Mouse (Mus musculus) cerebellum, adult 2 months (tissue): ENCODE data around the gene Ctsw. TPM values are rescaled to one million over a fixed set of nuclear protein-coding genes. Genes with fewer than 3 reads are reported as not detected.

Source experiments
- DNase-seq, 2 experiments: peaks; one replicate each; pipeline ENCODE4 v3.0.0; 2021
- H3K27ac ChIP-seq: fragments of 200-500 bp; 2 replicates; pipeline ENCODE4 v1.5.1; 2012; ENCODE audit warnings: low read length, control low read depth, inconsistent platforms; ENCODE audit not compliant: insufficient read depth
- H3K27me3 ChIP-seq: fragments of 200-500 bp; 2 replicates; pipeline ENCODE4 v1.6.1; 2012; ENCODE audit warnings: inconsistent platforms, mild to moderate bottlenecking, low read length, moderate library complexity; ENCODE audit not compliant: control insufficient read depth, insufficient read depth
- H3K4me1 ChIP-seq: fragments of 200-500 bp; 2 replicates; pipeline ENCODE4 v1.6.1; 2011; ENCODE audit warnings: low read length; ENCODE audit not compliant: control insufficient read depth, insufficient read depth
- H3K4me3 ChIP-seq: fragments of 200-500 bp; replicated peaks from 2 replicates; pipeline ENCODE3; 2011; ENCODE audit warnings: mild to moderate bottlenecking, low read depth, low read length, control low read depth; ENCODE audit not compliant: insufficient read depth
- CTCF ChIP-seq: fragments of 200-500 bp; IDR thresholded peaks from 2 replicates; pipeline ENCODE4 v1.5.1; 2011; ENCODE audit warnings: low read depth, mild to moderate bottlenecking, control low read depth, low read length, moderate library complexity, borderline replicate concordance; ENCODE audit not compliant: insufficient read depth
- POLR2A ChIP-seq: fragments of 200-500 bp; IDR thresholded peaks from 2 replicates; pipeline ENCODE4 v1.6.1; 2011; ENCODE audit warnings: low read length, control low read depth, borderline replicate concordance; ENCODE audit not compliant: insufficient read depth
- WGBS: fragments of 180-500 bp; shearing (Covaris S2); methylation state at CpG from one replicate; pipeline ENCODE4 v1.1.7; 2018; 5-methylcytosine and 5-hydroxymethylcytosine counted together
- polyA plus RNA-seq: library from polyadenylated mRNA; depleted of rRNA; stranded (reverse); fragments of >200 nt; gene quantifications from 2 replicates; pipeline ENCODE4 v1.2.3, GENCODE M21; 2012

Gene Ctsw
- polyA plus RNA-seq, 1 experiment: 1.5 TPM

DNA sequence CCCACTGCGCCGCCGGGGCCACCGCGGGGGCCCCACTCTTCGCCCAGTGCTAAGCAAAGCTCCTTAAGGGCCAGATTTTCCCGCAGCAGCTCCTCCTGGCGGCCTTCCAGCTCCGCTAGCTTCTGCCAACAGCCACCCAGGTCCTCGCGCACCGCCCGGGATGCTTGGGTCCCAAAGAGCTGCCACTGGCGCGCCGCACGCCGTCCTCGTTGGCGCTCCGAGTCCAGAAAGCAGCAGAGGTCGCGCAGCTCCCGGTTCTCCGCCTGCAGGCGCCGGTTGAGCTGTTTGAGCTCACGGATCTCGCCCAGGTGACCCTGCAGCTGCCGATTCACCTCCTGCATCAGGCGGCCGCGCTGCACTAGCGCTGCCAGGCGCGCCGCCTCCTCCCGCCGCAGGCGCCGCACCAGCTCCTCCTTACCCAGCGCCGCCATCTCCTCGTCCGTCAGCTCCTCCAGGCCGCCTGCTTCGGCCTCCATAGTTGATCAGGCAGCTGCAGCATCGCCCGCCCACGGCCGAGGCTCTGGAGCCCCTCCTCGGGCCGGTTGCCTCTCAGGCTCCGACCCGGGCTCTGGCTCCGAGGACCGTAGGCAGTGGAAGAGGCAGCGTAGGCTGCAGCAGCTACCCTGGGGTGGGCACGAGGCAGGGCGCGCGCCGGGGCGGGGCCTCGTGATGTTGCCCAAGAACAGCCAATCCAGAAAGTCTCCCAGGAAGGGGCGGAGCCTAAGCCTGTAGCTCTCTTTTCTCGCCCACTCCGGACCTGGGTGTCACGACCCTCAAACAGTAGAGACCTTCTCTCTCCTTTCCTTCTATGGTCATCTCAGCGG, 11.2 kb downstream of the Ctsw start:
- H3K4me3 ChIP-seq: peak overlapping the region; percentile 77
- under 1% methylated on average over 69 of the region's 70 CpGs for WGBS
- TF ChIP-seq CTCF: no peak
- TF ChIP-seq POLR2A: peak; percentile 94
- no peaks in the 10 kb centered on the region for H3K27me3 ChIP-seq
- peak; percentile 97 to 98 for DNase-seq
- H3K4me1 ChIP-seq: peaks cover 10% of the 10 kb centered on the region
- peak overlapping the region; percentile 96 for H3K27ac ChIP-seq

DNA sequence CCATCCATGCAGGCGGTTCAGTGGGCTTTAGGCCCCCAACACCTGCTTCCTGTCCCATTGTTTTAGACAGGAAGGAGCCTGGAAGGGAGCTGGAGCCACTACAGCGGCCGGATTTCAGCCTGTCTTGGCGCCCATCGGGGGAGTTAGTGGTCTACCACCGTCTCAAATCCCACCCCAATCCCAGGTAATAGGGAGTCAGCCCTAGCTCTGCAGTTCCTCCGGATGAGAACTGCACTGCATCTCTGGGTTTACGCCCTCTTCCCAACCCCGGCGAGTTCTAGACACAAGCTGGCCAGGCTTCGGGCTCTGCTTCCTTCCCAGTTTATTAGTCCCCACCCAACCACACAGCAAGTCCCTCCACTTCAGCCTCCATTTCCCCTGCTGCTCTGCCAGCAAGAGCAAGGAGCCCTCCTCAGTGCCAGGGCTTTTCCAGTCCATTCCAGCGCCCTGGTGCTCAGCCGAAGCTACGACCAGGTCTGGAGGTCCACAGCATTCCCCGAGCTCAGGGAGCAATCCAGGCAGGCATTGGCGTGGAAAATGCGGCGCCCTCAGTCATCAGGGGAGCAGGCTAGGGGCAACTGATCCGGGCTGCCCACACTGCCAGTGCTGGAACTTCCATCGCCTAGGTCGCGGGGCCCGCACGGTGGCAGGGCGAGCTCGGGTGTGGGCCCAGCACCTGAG, 11.9 kb downstream of the Ctsw start:
- Histone ChIP-seq H3K4me1 (peaks cover 10% of the 10 kb centered on the region), H3K4me3 (peak overlapping the region; percentile 77), H3K27me3 (no peaks in the 10 kb centered on the region), H3K27ac (peak overlapping the region; percentile 96)
- no peak for DNase-seq
- under 1% methylated on average over 26 of the region's 26 CpGs for WGBS
- TF ChIP-seq POLR2A (no peak), CTCF (no peak)

DNA sequence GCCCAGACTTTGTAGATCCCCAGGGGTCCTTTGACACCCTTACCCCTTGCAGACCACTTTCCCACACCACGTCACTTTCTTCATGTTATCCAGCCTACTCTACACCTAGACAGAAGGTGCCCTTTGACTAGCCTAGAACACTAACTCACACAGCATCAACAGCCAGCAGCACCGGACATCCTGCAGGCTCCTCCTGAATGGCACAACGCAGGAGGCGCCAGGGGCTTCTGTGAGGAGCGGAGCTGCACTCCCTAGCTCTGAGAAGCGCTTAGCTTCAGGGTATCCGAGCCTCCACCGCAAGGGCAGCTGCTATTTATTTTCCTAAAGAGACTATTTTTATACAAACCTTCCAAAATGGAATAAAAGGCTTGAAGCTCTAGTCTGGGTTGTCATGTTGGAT, 12.7 kb downstream of the Ctsw start:
- H3K27me3 ChIP-seq: no peaks in the 10 kb centered on the region
- TF ChIP-seq POLR2A: no peak
- no peak for TF ChIP-seq CTCF
- DNase-seq: peak in 1 of 2 experiments; percentile 30
- WGBS: 8% methylated on average over 8 of the region's 8 CpGs
- H3K4me1 ChIP-seq: peaks cover 10% of the 10 kb centered on the region
- peak overlapping the region; percentile 96; the same call in 1 of the 2 replicates for H3K27ac ChIP-seq
- peak overlapping the region; percentile 77 for H3K4me3 ChIP-seq

- DNase-seq: peak in 1 of 2 experiments; percentile 20
- peak overlapping the region; percentile 77 for H3K4me3 ChIP-seq
- H3K27ac ChIP-seq: no peak overlapping the region
- WGBS: 47% methylated on average over 12 of the region's 12 CpGs
- peaks cover 10% of the 10 kb centered on the region for H3K4me1 ChIP-seq
- H3K27me3 ChIP-seq: no peaks in the 10 kb centered on the region
- TF ChIP-seq CTCF: no peak
- no peak for TF ChIP-seq POLR2A
Measured at GRCm38 (mm10) chr19:5455037-5455436, 13.3 kb downstream of the Ctsw start.

- TF ChIP-seq POLR2A (no peak), CTCF (0 out of 2 replicates have a peak, but pooled peaks have one; percentile 5)
- DNase-seq: no peak
- Histone ChIP-seq H3K27me3 (no peaks in the 10 kb centered on the region), H3K4me3 (no peak overlapping the region), H3K4me1 (peaks cover 7% of the 10 kb centered on the region; the same call in 1 of the 2 replicates), H3K27ac (no peak overlapping the region; the same call in 1 of the 2 replicates)
- 72% methylated on average over 6 of the region's 6 CpGs for whole genome bisulfite sequencing
Measured at GRCm38 (mm10) chr19:5451766-5452165, 16.5 kb downstream of the Ctsw start.

DNA sequence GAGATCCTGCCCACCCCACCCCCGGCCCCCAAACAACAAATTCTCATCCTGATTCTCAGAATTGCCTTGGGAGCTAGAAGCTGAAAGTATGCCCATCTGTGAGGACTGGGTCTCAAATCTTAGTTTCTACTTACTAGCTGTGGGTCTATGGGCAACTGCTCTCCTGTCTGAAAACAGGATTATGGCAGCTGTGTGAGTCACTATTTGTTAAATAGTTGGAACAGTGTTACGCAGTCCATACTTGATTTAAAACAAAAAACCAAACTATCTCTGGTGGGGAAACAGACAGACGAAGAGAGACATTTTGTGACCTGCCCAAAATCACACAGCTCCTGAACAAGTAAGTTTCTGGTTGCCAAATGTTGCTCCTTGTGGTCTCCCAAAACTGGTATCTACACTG, 18.6 kb downstream of the Ctsw start:
- WGBS: 83% methylated on average over 3 of the region's 3 CpGs
- no peak overlapping the region for H3K4me3 ChIP-seq
- no peak for DNase-seq
- H3K27me3 ChIP-seq: no peaks in the 10 kb centered on the region
- no peak overlapping the region for H3K27ac ChIP-seq
- no peak for TF ChIP-seq CTCF
- no peak for TF ChIP-seq POLR2A
- H3K4me1 ChIP-seq: peaks cover 2% of the 10 kb centered on the region; the same call in 1 of the 2 replicates

DNA sequence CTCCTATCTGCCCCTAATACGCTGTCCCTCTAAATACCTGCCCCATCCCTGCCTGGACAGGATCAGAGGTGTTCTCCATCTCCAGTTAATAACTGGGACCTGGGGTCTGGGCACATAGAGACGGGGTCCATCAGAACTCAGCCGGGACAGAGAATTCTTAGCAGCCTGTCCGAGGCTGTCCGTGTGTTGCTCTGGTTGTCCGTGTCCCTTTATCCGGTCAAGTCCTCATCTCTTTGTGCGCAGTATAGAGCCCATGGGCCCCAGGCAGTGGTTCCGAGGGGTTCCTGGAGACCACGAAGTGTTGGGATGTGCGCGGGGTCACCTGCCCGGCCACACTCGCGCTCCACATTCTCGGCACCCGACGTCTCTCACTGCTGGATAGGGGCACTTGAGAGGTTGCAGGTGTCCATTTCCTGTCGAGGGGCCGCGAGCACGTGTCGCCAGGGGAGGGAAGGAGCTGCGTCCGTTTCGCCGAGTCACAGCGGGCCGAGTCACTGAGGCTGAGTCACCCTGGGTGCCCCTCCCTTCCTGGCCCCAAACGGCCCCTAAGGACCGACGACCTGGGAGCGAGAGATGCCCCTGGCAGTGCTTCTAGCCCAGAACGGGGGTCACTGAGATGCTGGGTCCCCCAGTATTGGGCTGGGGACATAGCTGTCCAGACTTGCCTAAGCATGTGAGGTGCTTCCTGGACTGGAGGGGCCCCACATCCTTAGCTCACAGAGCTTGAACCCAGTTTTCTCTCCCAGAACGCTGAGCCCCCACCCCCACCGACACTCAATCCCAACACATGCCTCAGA, 19.8 kb downstream of the Ctsw start:
- no peak overlapping the region for H3K4me3 ChIP-seq
- DNase-seq: no peak
- WGBS: 8% methylated on average over 36 of the region's 36 CpGs
- H3K4me1 ChIP-seq: no peaks in the 10 kb centered on the region; the same call in 1 of the 2 replicates
- H3K27me3 ChIP-seq: no peaks in the 10 kb centered on the region
- H3K27ac ChIP-seq: no peak overlapping the region
- TF ChIP-seq POLR2A (no peak), CTCF (no peak)
